Mouse (Mus musculus): Measurements from ENCODE around the gene Adamts12.

Gene Adamts12

DNA sequence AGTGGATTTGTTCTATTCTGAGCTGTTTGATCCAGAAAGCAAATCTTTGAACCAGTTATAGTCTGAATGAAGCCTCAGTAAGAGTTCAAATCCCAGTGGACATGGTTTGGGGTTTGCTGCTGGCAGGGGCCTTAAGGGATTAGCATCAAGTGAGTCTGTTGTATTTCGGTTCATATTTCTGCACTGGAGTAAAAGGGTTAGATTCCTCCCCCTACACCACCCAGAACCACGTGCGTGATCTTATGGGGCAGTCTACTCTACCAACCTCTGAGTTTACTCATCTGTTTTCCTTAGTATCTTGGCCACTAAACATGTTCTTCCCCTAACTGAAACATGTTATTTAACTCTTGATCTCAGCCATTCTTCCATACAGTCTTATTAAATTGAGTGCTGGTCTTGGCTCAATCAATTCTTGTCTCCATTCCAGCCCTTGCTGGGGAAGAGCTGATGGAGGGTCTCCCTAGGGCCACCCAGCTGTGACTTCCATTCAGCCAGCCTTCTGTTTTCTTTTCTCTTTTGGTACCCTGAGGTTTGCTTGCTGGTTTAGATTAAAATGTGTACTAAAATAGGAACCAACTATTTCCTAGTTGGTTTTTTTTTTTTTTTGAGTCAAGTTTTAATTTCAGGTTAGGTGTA lies 11.3 kb downstream of the Adamts12 start:
- DNase-seq (ENCODE audit: low read depth, low spot score): no peak

DNA sequence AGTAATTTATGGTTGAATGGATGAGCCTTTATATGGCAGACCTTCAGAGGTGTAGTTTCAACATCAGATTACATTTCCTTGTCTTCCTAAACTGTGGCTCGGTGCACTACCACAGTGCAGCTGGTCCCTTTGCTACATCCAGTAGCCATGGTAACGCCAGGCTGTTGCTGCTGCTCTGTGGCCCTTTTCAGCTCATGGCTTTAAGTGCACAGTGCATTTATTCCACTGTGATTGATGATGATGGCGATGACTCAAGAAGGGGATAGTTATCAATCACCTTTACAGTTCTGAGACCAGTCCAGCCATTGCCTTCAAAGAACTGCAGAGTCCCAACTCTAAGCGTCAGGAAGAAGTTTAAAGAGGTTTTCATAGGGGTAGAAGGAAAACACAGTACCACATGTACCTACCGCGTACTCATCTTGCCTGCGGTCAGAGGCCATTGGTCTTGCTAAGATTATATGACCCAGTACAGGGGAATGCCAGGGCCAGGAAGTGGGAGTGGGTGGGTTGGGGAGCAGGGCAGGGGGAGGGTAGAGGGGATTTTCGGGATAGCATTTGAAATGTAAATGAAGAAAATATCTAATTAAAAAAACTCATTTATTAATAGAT lies 18.5 kb downstream of the Adamts12 start:
- peak; percentile 84 for DNase-seq (ENCODE audit: low read depth, low spot score)

DNA sequence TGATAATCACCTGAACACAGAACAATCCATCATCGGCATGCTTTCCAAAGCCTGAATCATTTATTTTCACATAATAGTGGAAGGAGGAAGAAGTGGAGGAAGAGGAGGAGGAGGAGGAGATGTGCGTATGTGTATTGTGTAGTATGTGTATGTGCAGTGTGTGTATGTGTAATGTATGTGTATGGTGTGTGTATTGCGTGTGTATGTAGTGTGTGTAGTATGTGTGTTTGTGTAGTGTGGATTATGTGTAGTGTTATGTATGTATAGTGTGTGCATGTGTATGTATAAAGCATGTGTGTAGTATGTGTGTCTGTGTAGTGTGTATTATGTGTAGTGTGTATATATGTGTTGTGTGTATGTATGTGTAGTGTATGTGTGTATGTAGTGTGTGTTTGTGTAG lies 19.1 kb downstream of the Adamts12 start:
- no peak for DNase-seq (ENCODE audit: low read depth, low spot score)

DNA sequence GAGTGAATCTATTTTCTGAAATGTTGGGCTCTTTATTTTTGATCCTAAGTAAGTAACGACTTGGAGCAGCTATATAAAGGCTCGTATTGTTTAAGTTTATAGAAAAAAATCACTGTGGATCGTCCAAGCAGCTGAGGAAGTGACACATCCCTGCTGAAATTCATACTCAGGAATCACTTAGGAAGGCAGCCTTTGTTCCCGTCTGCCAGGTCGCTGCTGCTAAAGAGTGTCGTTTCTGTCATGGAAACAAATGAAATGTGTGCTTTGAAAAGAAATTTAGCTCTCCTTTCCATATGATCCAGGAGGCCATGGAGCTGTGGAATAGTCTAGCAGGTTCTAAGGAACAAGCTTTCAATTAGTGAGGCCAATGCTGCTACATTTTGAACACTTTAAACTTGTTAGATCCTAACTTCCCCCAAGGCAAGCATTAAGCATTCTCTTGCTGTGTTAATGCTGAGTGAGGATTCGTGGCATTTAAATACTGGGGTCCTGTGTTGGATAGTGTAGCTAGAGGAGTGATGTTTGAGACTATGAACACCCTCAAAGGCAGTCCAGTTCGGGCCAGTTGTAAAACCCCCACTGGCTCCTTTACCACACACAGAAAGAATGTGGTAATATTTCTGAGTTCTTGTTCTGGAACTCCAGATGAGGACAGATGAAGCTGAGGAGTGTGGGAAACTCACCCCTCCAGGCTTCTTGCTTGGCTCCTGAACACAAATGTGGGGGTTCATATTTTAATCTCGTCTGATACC lies 19.8 kb downstream of the Adamts12 start:
- DNase-seq (ENCODE audit: low read depth, low spot score): no peak

DNA sequence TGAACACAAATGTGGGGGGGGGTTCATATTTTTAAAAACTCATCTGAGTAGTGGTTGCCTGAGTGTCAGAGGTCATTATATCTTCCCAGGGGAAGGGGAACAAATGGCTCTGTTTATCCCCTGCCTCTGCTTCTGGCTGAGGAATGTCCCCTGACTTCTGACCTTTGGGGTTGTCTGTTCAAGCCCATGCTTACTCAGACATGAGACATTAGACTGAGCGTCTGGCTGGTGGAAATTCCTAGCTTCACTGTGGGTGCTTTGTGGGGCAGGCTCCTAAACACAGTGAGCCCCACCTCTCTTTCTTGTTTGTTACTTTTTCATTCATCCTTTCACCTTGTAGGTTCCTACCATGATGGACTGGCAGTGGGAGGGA lies 20.4 kb downstream of the Adamts12 start:
- peak; percentile 74 for DNase-seq (ENCODE audit: low read depth, low spot score)

DNA sequence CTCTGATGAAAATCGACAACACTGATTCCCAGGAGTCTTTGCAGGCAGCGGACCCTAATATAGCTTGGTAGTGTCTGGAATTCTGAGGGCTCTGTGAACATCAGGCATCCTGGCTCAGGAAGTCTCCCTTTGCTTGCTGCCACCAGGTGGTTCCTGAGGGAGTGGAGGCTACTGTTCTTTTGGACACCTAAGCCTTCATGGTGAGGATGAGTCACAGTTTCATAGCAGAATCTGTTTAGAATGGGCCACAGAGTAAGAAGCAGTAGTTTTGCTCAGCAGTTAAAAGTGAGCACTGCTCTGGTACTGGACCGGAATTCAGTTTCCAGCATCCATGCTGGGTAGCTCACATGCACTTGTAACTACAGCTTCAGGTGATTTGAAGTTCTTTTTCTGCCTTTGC lies 24.9 kb downstream of the Adamts12 start:
- no peak for DNase-seq (ENCODE audit: low read depth, low spot score)

DNA sequence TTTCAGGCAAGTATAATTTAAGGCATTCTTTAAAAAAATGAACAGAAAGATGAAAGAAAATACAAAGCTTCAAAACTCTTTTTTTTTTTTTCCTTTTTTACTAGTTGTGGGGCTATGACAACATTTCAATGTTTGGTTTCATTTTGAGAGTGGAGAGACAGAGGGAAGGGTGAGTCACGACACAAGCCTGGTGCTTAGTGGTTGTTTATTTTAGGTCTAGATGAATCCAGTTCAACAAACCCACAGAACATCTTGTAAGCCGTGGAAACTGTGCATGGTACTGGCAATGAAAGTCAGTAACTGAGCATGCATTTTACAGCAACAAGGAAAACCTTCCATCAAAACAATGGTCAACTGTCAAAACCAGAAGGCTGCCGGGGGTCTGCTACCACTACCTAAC lies 31.0 kb downstream of the Adamts12 start:
- no peak for DNase-seq (ENCODE audit: low read depth, low spot score)

DNA sequence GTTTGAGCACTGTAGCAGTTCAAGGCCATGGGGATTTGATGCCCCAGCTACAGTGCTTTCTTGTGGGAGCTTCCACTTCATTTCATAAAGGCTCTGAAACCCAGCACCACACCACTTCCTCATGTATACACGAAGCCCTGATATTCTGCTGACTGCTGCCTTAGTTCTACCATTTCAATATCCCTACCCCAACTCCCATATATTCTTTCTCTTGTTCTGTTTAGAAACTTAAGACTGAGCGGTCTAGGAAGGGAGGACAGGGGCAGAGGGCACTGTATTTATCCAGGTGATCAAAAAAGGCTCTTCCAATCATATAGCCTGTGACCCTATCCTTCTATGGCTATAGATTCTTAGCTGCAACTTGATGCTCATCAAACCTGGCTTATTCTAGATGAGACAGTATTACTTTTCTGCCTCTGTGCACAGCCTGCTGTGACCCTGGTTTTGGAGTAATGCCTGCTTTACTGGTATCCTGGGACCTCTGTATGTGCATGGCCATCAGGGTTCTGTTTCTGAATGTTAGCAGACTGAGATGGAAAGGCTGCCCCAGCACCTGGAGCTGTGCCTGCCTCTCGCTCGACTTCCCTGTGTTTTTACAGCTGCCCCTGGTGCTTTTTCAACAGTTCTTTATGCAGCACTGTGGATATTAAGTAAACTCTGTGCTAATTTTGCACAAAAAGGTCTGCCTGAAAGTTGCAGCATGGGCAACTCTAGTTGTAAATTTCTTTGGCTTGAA lies 33.5 kb downstream of the Adamts12 start:
- no peak for DNase-seq (ENCODE audit: low read depth, low spot score)

DNA sequence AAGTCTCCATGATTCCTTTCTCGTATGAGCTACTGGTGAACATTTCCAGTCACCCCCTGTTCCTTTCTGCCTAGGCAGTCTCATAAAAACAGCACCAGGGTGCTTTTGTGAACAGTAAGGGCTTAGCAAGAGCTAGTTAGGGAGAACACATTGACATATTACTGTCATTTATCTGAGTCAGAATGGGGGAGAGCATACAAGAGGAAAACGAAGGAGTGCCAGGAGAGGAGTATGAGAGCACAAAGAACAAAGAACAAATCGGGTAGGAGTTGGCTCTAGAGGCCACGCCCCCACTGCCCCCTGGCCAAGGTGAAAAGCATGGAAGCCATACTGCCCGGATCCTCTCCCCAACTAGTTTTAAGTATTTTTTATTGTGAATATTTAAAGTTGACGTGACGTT lies 34.4 kb downstream of the Adamts12 start:
- no peak for DNase-seq (ENCODE audit: low read depth, low spot score)

DNA sequence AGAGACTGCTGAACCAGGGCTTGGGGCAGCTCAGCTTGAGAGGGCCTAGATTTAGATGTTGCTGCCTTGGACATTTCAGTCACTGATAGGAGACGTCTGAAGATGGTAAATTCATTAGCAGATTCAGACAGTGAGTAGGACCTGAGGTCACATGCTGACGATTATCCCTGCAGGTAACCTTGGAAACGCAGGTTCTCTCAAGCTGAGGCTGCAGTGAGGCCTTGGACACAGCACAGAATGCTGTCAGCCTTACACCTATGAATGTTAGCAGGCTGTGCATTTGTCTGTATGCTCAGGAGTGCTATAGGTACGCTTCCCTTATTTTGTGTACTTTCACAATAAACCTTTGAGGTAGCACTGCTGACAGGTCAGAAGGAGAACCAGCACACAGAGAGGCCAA lies 36.3 kb downstream of the Adamts12 start:
- DNase-seq (ENCODE audit: low read depth, low spot score): no peak

DNA sequence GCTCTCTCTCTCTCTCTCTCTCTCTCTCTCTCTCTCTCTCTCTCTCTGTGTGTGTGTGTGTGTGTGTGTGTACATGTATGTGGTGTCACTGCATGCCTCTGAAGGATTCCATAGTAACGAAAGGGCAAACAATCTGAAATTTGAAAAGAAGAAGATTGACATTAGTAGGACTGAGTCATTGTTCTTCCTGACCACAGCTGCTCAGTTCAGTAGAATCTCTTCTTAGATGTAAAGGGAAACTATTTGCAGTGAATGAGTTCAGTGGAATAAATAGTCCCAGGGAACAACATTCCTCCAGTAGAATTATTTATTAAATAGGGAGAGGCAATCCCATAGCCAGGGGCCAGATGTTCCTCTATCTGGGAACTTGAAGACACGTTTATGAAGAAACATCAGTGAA lies 40.5 kb downstream of the Adamts12 start:
- DNase-seq (ENCODE audit: low read depth, low spot score): no peak

DNA sequence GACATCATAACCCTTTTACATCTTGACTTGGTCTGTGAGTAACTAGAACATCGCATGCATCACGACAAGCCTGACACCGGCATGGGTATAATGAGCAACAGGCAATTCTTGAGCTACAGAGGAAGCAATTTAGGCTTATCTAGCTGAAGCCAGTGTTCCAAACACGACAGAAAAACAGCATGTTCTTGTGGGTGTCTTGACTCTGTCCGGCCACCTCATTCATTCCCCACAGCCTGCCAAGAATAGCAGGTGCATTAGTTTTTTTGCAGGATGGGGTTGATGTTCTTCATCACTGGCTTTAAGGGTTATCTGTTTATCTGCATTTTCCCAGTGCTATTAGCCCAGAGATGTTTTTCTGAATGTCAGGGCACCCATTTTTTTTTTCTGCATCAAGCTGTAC lies 42.8 kb downstream of the Adamts12 start:
- no peak for DNase-seq (ENCODE audit: low read depth, low spot score)

DNA sequence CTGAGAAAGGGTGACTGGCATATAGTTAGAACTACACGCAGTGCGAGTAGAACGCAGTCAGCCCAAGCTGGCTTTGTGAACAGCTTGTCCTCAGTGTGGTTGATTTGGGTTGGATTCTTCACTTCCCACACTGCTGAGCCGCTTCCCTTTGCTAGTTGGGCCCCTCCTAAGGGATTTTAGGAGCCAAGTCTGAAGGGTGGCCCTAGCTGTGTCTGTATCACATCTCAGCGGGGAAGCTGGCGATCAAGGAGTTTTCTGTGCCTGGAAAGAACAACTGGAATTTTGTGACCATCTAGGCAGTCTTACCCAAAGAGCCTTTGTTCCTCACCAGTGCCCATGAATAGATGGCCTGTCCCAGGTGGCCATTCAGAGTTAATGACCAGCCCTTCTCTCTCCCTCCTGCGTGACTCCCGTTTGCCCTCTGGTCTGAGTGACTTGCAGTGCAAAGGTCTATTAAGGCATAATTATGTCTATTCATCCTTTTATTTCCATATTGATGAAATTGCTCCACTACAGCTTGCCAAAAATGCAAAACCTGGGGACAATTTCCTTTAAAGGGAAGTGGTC lies 50.1 kb downstream of the Adamts12 start:
- DNase-seq (ENCODE audit: low read depth, low spot score): peak; percentile 41

DNA sequence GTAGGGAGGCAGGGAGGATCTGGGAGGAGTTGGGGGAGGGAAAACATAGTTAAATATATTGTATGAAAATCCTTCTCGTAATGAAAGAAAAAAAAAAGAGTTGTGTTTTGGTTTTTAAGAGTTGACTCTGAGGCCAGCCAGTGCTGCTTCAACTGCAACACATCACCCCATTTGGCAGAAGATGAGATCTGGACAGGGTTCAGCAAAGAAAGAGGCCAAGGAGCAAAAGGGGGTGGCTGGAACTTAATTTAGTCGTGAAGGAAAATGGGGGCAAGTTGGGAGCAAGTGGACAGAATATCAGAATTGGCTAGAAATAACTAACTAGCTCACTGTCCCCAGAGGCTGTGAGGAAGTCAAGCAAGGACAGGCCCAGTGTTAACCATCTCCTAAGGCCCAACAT lies 51.7 kb downstream of the Adamts12 start:
- DNase-seq (ENCODE audit: low read depth, low spot score): no peak

DNA sequence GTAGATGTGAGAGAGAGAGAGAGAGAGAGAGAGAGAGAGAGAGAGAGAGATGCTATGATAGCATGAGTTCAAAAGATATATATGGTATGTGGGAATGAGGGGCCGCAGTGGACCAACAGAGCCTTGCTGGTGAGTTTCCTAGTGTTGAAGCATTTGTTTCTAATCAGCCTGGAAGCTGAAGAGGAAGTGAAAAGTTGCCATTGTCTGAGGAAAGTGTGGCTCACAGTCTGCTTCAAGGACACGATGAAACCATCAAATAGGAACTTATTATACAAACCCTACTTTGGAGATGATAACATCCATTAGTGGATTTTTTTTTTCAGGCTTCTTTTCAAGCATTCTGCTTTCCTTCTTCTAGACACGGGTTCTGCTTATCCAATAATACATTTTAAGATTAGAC lies 52.3 kb downstream of the Adamts12 start:
- no peak for DNase-seq (ENCODE audit: low read depth, low spot score)

DNA sequence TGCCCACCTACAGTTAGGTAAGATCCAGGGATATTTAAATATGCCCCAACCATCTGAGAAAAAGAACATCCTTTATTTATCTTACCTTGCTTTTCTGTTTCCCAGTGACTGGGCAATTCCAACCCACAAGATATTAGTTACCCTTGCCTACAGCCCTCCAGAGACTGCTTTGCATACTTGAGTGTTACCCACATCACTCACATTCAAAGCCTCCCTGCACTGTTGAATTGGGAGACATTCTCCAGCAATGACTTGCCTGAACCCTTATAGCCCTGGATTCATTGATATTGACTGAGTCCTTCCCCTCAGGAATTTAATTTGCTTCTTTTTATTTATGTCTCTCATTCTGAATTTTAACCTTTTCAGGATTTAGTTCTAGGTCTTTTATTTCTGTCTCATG lies 53.8 kb downstream of the Adamts12 start:
- no peak for DNase-seq (ENCODE audit: low read depth, low spot score)

DNA sequence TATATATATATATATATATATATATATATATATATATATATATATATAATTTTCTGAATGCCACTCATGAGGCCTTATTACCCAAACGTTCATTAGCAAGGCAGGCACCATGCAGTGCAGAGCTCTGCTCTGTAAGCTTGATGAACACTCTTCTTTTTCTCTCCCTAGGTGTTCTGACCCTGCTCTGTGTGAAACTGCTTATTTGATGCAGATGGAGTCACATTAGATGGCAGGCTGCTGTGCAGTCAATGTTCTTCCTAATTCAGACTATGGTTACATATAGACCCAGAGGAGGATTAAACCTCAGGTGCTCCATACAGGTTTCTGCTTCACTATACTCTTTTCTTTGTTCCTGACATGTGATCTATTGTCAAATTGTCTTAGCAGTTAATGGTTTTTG lies 57.1 kb downstream of the Adamts12 start:
- no peak for DNase-seq (ENCODE audit: low read depth, low spot score)

DNA sequence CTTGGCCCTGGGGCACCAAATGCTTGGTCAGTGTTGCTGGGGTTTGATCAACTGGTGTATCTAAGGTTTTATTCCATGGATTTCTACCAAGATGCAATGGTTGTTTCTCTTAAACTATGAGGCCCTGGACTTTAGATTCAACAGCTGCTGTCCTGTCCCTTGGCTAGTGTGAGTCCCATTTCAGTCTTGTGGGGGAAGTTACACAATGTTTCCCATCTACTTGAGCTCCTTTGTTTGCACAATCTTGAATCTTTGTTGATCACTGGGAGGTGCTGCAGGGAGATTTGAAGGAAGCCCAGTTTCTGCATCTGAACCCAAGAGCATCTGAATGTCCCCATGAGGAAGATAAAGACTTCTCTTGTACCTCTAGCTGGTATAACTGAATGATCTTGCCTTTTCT lies 60.8 kb downstream of the Adamts12 start:
- DNase-seq (ENCODE audit: low read depth, low spot score): no peak

DNA sequence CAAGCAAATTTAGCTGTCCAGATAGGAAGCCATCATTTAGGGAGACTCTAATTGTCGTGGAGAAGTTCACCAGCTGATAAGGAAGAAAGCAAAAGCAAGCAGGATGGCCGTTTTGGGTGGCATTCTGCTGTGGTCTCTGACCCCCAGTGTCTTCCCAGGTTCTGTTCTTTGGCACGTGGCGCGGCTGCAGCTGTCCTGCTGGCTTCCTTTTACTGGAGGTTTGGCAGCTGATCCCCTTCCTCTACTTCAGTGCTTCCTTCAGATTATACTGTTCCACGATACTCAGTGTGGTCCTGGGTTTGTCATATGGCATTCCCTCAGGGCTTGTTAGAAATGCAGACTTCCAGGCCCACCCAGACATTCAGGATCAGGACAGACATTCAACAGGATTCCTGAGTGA lies 63.9 kb downstream of the Adamts12 start:
- no peak for DNase-seq (ENCODE audit: low read depth, low spot score)

DNA sequence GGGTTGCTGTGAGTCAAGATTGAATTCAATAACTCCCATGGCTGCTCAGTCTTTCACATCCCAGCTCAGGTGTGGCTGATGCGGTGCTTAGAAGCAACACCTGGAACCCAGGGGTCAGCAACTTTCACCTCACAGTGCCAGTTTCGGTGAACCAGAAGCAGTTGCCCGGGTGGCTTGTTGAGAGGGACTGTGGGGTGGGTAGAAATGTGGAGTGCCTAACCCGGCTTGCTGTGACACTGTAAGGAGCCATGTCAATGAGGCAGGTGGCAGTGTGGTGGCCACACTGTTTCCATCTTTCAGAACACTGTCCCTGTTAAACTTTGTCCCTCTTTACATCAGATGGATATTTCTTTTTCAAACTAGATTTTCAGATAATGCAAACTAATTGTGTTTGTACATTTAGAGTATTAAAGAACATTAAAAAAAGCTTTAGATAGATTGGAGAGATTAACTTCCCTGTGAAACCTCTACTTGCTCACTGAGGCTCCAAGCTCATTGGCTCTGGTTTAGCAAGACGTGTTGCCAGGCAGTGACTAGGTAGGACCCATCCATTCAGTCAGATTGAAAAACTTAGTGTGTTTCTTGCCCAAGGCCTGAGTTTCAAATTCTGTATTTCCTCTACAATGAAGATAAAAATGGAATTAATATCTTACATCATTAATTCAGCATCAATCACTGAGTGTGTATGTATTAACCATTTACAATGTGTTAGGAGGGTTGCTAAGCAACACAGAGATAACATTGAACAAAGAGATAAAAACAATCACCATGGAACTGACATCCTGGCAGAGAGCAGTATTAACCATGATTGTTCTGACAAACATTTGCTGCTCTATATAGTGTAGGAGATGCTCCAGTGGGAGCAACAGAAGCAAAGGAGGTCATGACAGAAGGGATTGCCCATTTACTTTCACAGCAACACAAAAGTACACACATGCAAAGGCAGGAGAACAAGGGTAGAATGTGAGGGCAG lies 68.3 kb downstream of the Adamts12 start:
- no peak for DNase-seq (ENCODE audit: low read depth, low spot score)

DNA sequence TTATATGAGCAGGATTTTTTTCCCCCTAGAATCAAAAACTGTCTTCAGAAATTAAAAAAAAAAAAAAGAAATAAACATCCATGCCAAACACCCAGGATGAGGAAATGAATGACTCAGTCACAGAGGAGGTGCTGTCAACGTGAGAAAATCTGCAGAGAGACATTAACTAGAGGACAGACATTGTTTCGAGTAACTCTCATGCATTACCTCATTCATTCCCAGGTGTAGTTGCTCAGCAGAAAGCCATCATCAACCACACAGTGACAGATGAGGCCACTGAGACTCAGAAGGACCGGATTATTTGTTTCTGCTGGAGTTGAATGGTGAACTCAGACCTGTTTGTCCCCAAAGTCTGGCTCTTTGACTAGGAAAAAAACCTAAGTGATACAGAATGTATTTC lies 81.0 kb downstream of the Adamts12 start:
- DNase-seq (ENCODE audit: low read depth, low spot score): no peak

Data from mesoderm, embryonic 11.5 days (tissue).